Mouse (Mus musculus) stomach, embryonic 15.5 days (tissue): ENCODE data around the gene Sdhb. TPM values are rescaled to one million over a fixed set of nuclear protein-coding genes. Genes with fewer than 3 reads are reported as not detected.

ENCODE experiments used
- ATAC-seq: fragments of 200-750 bp; cut with Nextera tagmentation; 2 replicates; pipeline ENCODE4 v1.8.0; 2017; ENCODE audit warnings: low read depth, moderate number of reproducible peaks, moderate TSS enrichment; ENCODE audit not compliant: insufficient read depth, low FRiP score
- H3K27ac ChIP-seq: fragments of 300-500 bp; sonication (generic); 2 replicates; pipeline ENCODE4 v1.5.1; 2015; ENCODE audit warnings: mild to moderate bottlenecking, inconsistent platforms
- H3K27me3 ChIP-seq: fragments of 300-500 bp; sonication (generic); replicated peaks from 2 replicates; pipeline ENCODE4 v1.6.1; 2015; ENCODE audit warnings: inconsistent platforms
- H3K36me3 ChIP-seq: fragments of 300-500 bp; sonication (generic); 2 replicates; pipeline ENCODE4 v1.6.1; 2015; ENCODE audit warnings: inconsistent platforms
- H3K4me1 ChIP-seq: fragments of 300-500 bp; sonication (generic); 2 replicates; pipeline ENCODE4 v1.6.1; 2015; ENCODE audit warnings: inconsistent platforms
- H3K4me2 ChIP-seq: fragments of 300-500 bp; sonication (generic); 2 replicates; pipeline ENCODE4 v1.6.1; 2015; ENCODE audit warnings: mild to moderate bottlenecking, inconsistent platforms
- H3K4me3 ChIP-seq: fragments of 300-500 bp; sonication (generic); replicated peaks from 2 replicates; pipeline ENCODE4 v1.5.1; 2015; ENCODE audit warnings: inconsistent platforms
- H3K9ac ChIP-seq: fragments of 300-500 bp; sonication (generic); 2 replicates; pipeline ENCODE4 v1.6.1; 2015; ENCODE audit warnings: inconsistent platforms
- H3K9me3 ChIP-seq: fragments of 300-500 bp; sonication (generic); 2 replicates; pipeline ENCODE4 v1.6.1; 2016; ENCODE audit warnings: inconsistent platforms
- WGBS: fragments of 180-500 bp; shearing (Covaris S2); methylation state at CpG from one replicate; pipeline ENCODE4 v1.1.7; 2015; 5-methylcytosine and 5-hydroxymethylcytosine counted together
- polyA plus RNA-seq: library from polyadenylated mRNA; unstranded; fragments of >200 nt; fragmentation: Nextera tagmentation; extraction: Ambion mirVana; gene quantifications from 2 replicates; pipeline ENCODE4 v1.2.1, GENCODE M21; 2015

Sdhb gene
- polyA plus RNA-seq, 1 experiment from 2014 or later = 419 TPM

DNA sequence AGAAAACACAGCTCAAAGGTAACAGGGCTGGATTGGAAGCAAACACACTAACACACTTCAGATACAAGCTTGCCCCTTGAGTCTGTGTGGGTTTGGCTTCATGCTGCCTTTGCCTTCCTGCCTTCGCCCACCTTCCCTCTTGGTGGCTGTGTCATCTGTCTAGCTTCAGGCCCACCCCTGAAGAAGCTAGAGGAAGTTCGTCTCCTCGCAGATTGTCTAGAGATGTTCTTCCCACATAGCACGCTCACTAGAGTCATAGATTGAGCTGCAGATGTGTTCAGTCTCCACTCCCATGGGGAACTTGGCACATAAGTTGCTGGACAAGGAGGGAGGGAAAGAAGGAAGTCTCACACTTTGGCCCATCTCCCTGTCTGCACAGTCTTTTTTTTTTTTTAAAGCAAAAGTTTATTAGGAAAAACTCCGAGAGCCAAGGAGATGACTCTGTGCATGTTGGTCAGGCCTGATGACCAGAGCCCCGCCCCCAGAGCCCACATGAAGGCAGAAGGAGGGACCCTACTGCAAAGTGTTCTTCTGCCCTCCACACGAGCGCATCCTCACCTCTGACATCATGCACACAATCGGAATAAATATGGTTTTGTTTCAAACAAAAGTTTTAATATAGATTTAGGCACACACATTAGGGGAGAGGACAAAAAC, 3.1 kb downstream of the Sdhb start:
- Histone ChIP-seq H3K9ac (no peak overlapping the region), H3K4me3 (no peak overlapping the region), H3K4me2 (no peak overlapping the region), H3K27ac (peak overlapping the region; percentile 72; the same call in 1 of the 2 replicates), H3K36me3 (peaks cover 3% of the 10 kb centered on the region; the same call in 1 of the 2 replicates), H3K27me3 (no peaks in the 10 kb centered on the region), H3K4me1 (peaks cover 33% of the 10 kb centered on the region), H3K9me3 (no peaks in the 10 kb centered on the region)
- ATAC-seq = no peak
- WGBS = 71% methylated on average over 9 of the region's 9 CpGs

DNA sequence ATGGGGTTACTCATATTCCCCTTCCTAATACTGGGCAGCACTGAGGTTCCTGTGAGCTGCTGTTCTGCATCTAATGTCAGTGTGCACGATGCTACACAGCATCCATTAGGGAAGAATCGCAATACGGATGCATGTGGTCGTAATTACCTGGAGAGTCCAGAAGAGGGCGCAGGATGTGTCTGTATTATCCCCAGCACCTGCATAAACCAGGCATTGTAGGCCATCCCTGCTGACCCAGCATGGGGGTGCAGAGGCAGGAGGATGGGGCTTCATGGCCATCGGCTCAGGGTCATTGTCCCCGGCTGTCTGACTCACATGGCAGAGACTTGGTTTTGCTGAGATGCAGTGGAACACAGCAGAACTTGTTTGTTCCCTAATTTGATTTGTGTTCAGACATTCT, 3.6 kb downstream of the Sdhb start:
- no peak for ATAC-seq
- Histone ChIP-seq H3K4me3 (no peak overlapping the region), H3K4me1 (peaks cover 33% of the 10 kb centered on the region), H3K27me3 (no peaks in the 10 kb centered on the region), H3K36me3 (peaks cover 3% of the 10 kb centered on the region; the same call in 1 of the 2 replicates), H3K27ac (peak overlapping the region; percentile 2; the same call in 1 of the 2 replicates), H3K9ac (no peak overlapping the region), H3K9me3 (no peaks in the 10 kb centered on the region), H3K4me2 (no peak overlapping the region)
- 14% methylated on average over 7 of the region's 7 CpGs for WGBS

DNA sequence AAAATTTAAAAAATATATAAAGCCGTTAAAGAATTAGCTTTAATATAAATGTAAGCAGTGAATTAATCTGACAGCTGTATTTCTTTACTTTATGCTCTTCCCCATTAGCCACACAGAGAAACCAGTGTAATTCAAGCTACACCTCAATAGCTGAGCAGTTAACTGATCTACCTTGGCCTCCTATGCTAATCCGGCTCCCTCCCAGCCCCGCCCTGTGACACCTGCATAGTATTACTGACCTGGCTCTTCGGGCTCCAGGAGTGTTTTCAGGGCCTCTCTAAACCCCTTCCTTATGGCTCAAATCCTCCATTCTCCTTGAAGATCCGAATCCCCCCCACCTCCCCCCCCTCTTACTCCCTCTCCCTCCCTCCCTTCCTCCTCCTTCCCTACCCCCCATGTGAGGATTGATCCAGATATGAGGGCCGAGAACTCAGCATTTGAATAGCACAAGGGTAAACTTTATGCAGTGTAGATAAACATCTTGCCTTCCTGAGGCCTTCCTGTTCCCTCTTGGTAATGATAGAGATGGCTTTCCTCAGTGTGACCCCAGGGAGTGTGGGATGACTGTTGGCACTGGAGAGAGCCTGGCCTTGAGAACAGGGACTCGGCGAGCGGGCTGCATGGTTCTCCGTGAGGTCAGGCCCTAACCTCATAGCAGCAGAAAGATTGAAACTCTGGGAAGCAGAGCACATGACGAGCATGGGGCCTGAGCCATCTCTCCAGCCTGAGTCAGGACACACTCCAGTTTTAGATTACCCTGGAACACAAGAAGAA, 6.6 kb downstream of the Sdhb start:
- Histone ChIP-seq H3K36me3 (peaks cover 25% of the 10 kb centered on the region), H3K27me3 (no peaks in the 10 kb centered on the region), H3K4me3 (no peak overlapping the region), H3K9me3 (no peaks in the 10 kb centered on the region), H3K27ac (no peak overlapping the region), H3K4me1 (peaks cover 21% of the 10 kb centered on the region), H3K9ac (no peak overlapping the region), H3K4me2 (no peak overlapping the region)
- no peak for ATAC-seq
- 74% methylated on average over 11 of the region's 11 CpGs for WGBS

GRCm38 (mm10) chr4:140971691-140972090, 10.7 kb downstream of the Sdhb start:
- no peak overlapping the region for H3K4me2 ChIP-seq
- H3K9ac ChIP-seq = no peak overlapping the region
- peaks cover 46% of the 10 kb centered on the region for H3K36me3 ChIP-seq
- no peaks in the 10 kb centered on the region for H3K9me3 ChIP-seq
- H3K4me1 ChIP-seq = no peaks in the 10 kb centered on the region
- no peak overlapping the region for H3K4me3 ChIP-seq
- H3K27me3 ChIP-seq = no peaks in the 10 kb centered on the region
- no peak for ATAC-seq
- H3K27ac ChIP-seq = no peak overlapping the region
- 80% methylated on average over 13 of the region's 13 CpGs for WGBS

DNA sequence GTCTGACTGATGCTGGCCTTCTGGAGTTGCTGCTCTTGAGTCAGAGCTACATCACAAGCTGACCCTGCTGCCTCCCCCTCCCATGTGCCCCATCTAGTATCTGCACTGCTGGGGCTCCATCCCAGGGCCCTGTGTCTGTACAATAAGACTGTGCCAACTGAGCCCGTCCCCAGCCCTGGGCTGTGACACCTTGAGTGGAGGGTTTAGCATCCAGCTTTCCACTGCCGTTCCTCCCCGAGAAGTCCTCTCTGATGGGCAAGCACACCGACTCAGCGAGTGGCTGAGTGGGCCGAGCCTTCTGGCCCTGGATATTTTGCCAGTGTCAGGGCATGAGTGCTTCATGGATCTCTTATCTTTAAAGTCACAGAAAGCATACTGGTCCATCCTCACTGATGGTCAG, 13.4 kb downstream of the Sdhb start:
- Histone ChIP-seq H3K4me3 (no peak overlapping the region), H3K9me3 (no peaks in the 10 kb centered on the region), H3K4me1 (peaks cover 14% of the 10 kb centered on the region; the same call in 1 of the 2 replicates), H3K27ac (no peak overlapping the region), H3K4me2 (no peak overlapping the region), H3K36me3 (peaks cover 50% of the 10 kb centered on the region), H3K9ac (no peak overlapping the region), H3K27me3 (no peaks in the 10 kb centered on the region)
- 92% methylated on average over 6 of the region's 6 CpGs for WGBS
- no peak for ATAC-seq

DNA sequence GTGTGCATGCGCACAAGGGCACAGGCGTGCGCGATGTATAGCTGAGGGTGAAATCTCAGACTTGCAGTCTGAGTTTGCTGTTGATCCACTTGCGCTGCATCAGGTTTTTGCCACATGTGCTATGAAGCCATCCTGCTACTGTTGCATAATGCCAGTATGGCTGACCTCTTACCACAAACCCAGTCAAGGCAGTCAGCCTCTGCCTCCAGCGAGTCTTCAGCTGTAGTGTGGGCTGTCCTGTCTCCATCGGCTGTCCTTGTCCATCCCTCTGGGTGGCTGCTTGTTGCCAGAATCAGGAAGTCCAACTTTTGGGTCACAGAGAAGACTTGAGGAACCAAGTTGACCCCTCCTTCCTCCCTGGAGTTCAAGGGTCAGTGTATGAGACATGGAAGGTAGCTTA, 14.4 kb downstream of the Sdhb start:
- H3K27ac ChIP-seq = no peak overlapping the region
- H3K9ac ChIP-seq = no peak overlapping the region
- no peak for ATAC-seq
- H3K4me1 ChIP-seq = peaks cover 14% of the 10 kb centered on the region; the same call in 1 of the 2 replicates
- H3K4me2 ChIP-seq = no peak overlapping the region
- H3K4me3 ChIP-seq = no peak overlapping the region
- 94% methylated on average over 7 of the region's 7 CpGs for WGBS
- H3K9me3 ChIP-seq = no peaks in the 10 kb centered on the region
- peaks cover 50% of the 10 kb centered on the region for H3K36me3 ChIP-seq
- no peaks in the 10 kb centered on the region for H3K27me3 ChIP-seq

DNA sequence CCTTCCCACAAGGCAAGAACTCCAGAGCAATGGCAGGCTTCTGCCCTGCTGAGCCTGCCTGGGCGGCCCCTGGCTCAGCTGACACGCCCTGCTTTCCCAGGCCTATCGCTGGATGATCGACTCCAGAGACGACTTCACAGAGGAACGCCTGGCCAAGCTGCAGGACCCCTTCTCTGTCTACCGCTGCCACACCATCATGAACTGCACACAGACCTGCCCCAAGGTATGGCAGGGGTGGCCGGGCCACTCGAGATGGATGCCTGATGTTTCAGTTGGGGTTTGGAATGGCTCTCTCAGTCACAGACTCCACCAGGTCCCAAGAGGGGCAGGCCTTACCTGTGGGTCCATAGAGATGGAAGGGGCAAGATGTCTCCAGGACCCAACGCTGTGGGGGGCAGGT, 16.3 kb downstream of the Sdhb start:
- Histone ChIP-seq H3K36me3 (peaks cover 37% of the 10 kb centered on the region), H3K27ac (peak overlapping the region; percentile 46; the same call in 1 of the 2 replicates), H3K9ac (no peak overlapping the region), H3K27me3 (no peaks in the 10 kb centered on the region), H3K4me1 (peaks cover 14% of the 10 kb centered on the region; the same call in 1 of the 2 replicates), H3K9me3 (no peaks in the 10 kb centered on the region), H3K4me2 (no peak overlapping the region), H3K4me3 (no peak overlapping the region)
- ATAC-seq = peak; percentile 43; the same call in 1 of the 2 replicates
- 59% methylated on average over 10 of the region's 10 CpGs for WGBS

DNA sequence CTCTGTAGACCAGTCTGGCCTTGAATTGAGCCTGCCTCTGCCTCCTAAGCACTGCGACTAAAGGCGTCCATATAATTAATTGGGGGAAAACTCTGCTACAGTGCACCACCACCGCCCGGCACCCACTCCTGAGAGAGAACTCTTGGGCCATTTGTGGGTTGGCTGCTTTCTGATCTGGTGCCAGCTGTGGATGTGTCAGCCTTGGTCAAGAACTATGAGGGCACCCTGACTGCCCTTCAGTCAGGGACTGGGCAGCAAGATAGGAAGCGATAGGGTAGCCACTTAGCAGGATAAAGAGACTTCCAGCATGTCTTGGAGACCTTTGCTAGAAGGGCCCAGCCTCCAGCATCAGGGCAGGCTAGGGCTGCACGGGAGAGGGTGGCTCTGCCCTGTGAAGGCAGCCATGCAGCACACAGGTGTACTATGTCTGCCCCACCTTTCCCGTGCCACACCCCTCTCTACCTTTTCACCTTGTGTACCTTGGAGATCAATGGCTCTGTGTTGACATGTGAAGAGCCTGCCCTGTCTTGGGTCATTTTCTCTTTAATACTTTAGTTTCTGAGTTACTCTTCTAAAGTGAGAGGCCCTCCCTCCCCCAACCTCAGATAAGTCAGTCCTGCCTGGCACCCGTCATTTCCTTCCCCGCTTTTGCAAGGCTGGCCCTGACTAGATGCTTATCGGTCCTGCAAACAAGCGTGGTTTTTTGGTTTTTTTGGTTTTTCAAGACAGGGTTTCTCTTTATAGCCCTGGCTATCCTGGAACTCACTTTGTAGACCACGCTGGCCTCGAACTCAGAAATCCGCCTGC, 17.1 kb downstream of the Sdhb start:
- Histone ChIP-seq H3K27ac (peak overlapping the region; percentile 46; the same call in 1 of the 2 replicates), H3K9me3 (no peaks in the 10 kb centered on the region), H3K4me2 (no peak overlapping the region), H3K4me3 (no peak overlapping the region), H3K27me3 (no peaks in the 10 kb centered on the region), H3K4me1 (peaks cover 17% of the 10 kb centered on the region), H3K9ac (no peak overlapping the region), H3K36me3 (peaks cover 29% of the 10 kb centered on the region)
- WGBS = 71% methylated on average over 14 of the region's 14 CpGs
- ATAC-seq = peak; percentile 65

DNA sequence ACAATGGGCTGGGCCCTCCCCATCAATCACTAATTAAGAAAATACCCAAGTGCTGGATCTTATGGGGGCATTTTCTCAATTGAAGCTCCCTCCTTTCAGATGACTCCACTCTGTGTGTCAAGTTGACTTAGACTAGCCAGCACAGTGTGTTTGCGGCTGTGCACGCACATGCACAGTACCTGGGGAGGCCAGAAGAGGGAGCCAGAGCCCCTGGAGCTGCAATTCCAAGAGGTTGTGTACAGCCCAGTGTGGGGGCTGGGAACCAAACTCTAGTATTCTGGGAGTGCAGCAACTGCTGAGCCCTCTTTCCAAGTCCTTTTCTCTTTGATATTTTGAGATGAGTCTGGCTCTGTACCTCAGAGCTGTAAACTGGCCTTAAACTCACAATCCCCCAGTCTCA, 20.6 kb downstream of the Sdhb start:
- H3K36me3 ChIP-seq = peaks cover 13% of the 10 kb centered on the region
- H3K4me3 ChIP-seq = no peak overlapping the region
- H3K27me3 ChIP-seq = no peaks in the 10 kb centered on the region
- H3K4me1 ChIP-seq = peaks cover 28% of the 10 kb centered on the region
- H3K27ac ChIP-seq = no peak overlapping the region
- H3K4me2 ChIP-seq = no peak overlapping the region
- no peaks in the 10 kb centered on the region for H3K9me3 ChIP-seq
- no peak overlapping the region for H3K9ac ChIP-seq
- ATAC-seq = no peak
- 84% methylated on average over 2 of the region's 2 CpGs for WGBS

GRCm38 (mm10) chr4:140982808-140983207, 21.8 kb downstream of the Sdhb start:
- Histone ChIP-seq H3K4me1 (peaks cover 27% of the 10 kb centered on the region), H3K9ac (no peak overlapping the region), H3K36me3 (peaks cover 13% of the 10 kb centered on the region), H3K4me2 (peak overlapping the region; percentile 7; the same call in 1 of the 2 replicates), H3K27ac (peak overlapping the region; percentile 85), H3K4me3 (no peak overlapping the region), H3K27me3 (no peaks in the 10 kb centered on the region), H3K9me3 (no peaks in the 10 kb centered on the region)
- no peak for ATAC-seq
- 45% methylated on average over 3 of the region's 4 CpGs for WGBS

- H3K4me3 ChIP-seq = no peak overlapping the region
- H3K36me3 ChIP-seq = peaks cover 13% of the 10 kb centered on the region
- peak; percentile 72 for ATAC-seq
- no peaks in the 10 kb centered on the region for H3K27me3 ChIP-seq
- H3K9me3 ChIP-seq = no peaks in the 10 kb centered on the region
- H3K4me1 ChIP-seq = peaks cover 30% of the 10 kb centered on the region
- H3K27ac ChIP-seq = peak overlapping the region; percentile 85
- 7% methylated on average over 8 of the region's 9 CpGs for WGBS
- no peak overlapping the region for H3K9ac ChIP-seq
- peak overlapping the region; percentile 7; the same call in 1 of the 2 replicates for H3K4me2 ChIP-seq
Observed at GRCm38 (mm10) chr4:140983442-140983841, 22.4 kb downstream of the Sdhb start.
